8 mouse cellular contexts compared by ENCODE assay signal in genomic region chr4:55532407-55533195, GRCm38 (mm10). TPM values are rescaled to one million over a fixed set of nuclear protein-coding genes. Genes with fewer than 3 reads are reported as not detected.
DNase-seq lines count a peak whose midpoint lies in the region; ATAC-seq lines count a peak whose summit lies in the region.

TSS of gene Klf4 (minus strand) at chr4:55532466.

- H3K27ac ChIP-seq in intestine, embryonic 14.5 days (ENCODE audit: low read depth) = peak within 1 kb of the TSS; percentile 81

- ATAC-seq in intestine, embryonic 14.5 days (replicated peaks; ENCODE audit: low FRiP score, low TSS enrichment, low read depth) = peak; percentile 90

- peak within 1 kb of the TSS; percentile 68 for H3K9ac ChIP-seq in intestine, embryonic 14.5 days (ENCODE audit: low read length)

- peak; percentile 95 to 98 for DNase-seq in adrenal gland, adult (ENCODE audit: inconsistent age in 2 of 2, low spot score in 1 of 2)
- DNase-seq in embryo, embryonic 10 days (ENCODE audit: low spot score) = peak; percentile 88
- peak; percentile 85 to 91 for DNase-seq in gastrocnemius, postnatal 36 days
- peak; percentile 97 for DNase-seq in intestine, embryonic 14.5 days (ENCODE audit: low spot score)
- DNase-seq in left cerebral cortex, postnatal 25 days (ENCODE audit: low spot score in 2 of 2) = peak; percentile 90
- DNase-seq in mesoderm, embryonic 11.5 days (ENCODE audit: low read depth, low spot score) = peak; percentile 96
- DNase-seq in right cerebral cortex, postnatal 25 days = peak; percentile 88
- DNase-seq in urinary bladder, postnatal 36 days (ENCODE audit: low spot score in 2 of 2) = peak; percentile 86 to 93

- H3K36me3 ChIP-seq in intestine, embryonic 14.5 days (ENCODE audit: control insufficient read depth, insufficient read depth, low read length) = no peaks in the 10 kb centered on the region

- H3K27me3 ChIP-seq in intestine, embryonic 14.5 days (replicated peaks; ENCODE audit: control insufficient read depth, insufficient read depth, low read length) = peaks cover 15% of the 10 kb centered on the region; the same call in 1 of the 2 replicates

- intact Hi-C loops in gastrocnemius, postnatal 36 days (cut with DNase I) = loop anchor here (2.0 to 5.0 kb wide), 3 partner anchors 118 to 690 kb away; no protein-coding TSS in a partner anchor
- intact Hi-C loops in left cerebral cortex, postnatal 25 days (cut with DNase I) = loop anchor here (1.0 to 5.0 kb wide), 5 partner anchors 119 to 690 kb away; no protein-coding TSS in a partner anchor

- peak within 1 kb of the TSS; percentile 67 for H3K4me3 ChIP-seq in intestine, embryonic 14.5 days (ENCODE audit: low read depth, low read length)

- peaks cover 15% of the 10 kb centered on the region for H3K4me1 ChIP-seq in intestine, embryonic 14.5 days (replicated peaks; ENCODE audit: control insufficient read depth, insufficient read depth, low read length)

- no peaks in the 10 kb centered on the region for H3K9me3 ChIP-seq in intestine, embryonic 14.5 days (ENCODE audit: control insufficient read depth, low read length)

- H3K4me2 ChIP-seq in intestine, embryonic 14.5 days (ENCODE audit: low read length) = peak within 1 kb of the TSS; percentile 84

- under 1% methylated on average over 52 of the region's 99 CpGs for WGBS in intestine, embryonic 14.5 days

RNA-seq across cellular contexts. Expression of gene Klf4, which starts in this region (rescaled TPM):
- 10 to 100 TPM; 12.8 to 13.5 TPM for total RNA-seq in gastrocnemius, postnatal 36 days (2021)
- polyA plus RNA-seq in intestine, embryonic 14.5 days (2014; fragmentation: Nextera tagmentation; extraction: Ambion mirVana) = 5.9 and 7.9 TPM in 2 replicates
- 1 to 10 TPM; 6.0 to 7.4 TPM for total RNA-seq in left cerebral cortex, postnatal 25 days (2021)

Comparison
In these comparisons a context has a peak if more than half of its experiments do, and no peak if none do; other contexts are left out.
1. Peak in every context shown above with its lines: DNase-seq, ATAC-seq, H3K4me3 ChIP-seq and H3K27ac ChIP-seq.